In the genomic region with DNA sequence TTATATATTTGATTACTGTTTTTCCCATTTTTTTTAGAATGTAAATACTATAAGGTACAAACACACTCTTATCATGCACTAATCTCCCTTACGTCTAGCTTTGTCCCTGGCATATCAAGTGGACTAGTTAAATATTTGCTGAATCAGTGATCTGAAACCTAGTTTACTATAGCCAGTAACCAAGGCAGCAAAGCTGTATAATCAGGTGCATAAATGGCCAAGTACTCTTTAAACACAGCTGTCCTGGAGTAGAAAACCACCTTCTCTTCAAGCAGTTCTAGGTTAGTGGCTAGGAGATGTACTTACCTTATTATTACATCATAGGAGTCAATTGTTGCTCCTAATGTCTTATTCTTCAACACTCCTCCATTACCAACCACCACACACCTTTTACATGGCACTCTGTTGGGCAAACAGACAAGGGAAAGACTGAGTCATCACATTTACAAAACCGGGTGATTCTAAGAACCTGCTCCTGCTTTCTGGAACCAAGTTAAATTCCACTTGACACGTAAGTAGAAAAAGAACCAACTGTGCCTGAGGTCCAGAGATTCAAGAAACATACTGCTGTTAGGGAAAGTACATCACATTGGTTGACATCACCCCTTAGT, we compare ENCODE assay signal across 18 mouse cellular contexts. TPM values are rescaled to one million over a fixed set of nuclear protein-coding genes. Genes with fewer than 3 reads are reported as not detected.
A peak's percentile ranks its signal among the peaks of the same experiment; 100 is the strongest.
DNase-seq lines count a peak whose midpoint lies in the region; ATAC-seq and TF ChIP-seq lines count a peak whose summit lies in the region.
"Had no signal": no experiment of that assay in that cellular context is flagged by ENCODE, and none has a peak within 500 bp of the region (broad histone marks: within the 10 kb centered on the region; RNA-seq: fewer than 3 reads in every experiment).

No protein-coding gene starts in this region.

- no peaks in the 10 kb centered on the region for H3K9me3 ChIP-seq in liver, embryonic 15.5 days (replicated peaks)
- H3K9me3 ChIP-seq in intestine, postnatal 0 days (ENCODE audit: control insufficient read depth) = no peaks in the 10 kb centered on the region
- H3K9me3 ChIP-seq: limb, embryonic 15.5 days had no signal

- DNase-seq in kidney, adult 2 months = peak; percentile 66
- no peak for DNase-seq in kidney, postnatal 4 days
- no peak for DNase-seq in liver
- peak; percentile 21 for DNase-seq in adipocyte (ENCODE audit: low spot score)
- DNase-seq in cerebellum, adult 18-20 months = no peak
- DNase-seq: cerebellum, adult 11 months; cerebellum, postnatal 36 days; gastrocnemius, postnatal 25 days; right cerebral cortex, postnatal 25 days; thymus, postnatal 4 days had no signal

- peak overlapping the region; percentile 72 for H3K27ac ChIP-seq in kidney, adult 2 months (ENCODE audit: insufficient read depth, low read depth, low read length)
- peak overlapping the region; percentile 16; the same call in 1 of the 2 replicates for H3K27ac ChIP-seq in liver, embryonic 15.5 days (replicated peaks)
- peak overlapping the region; percentile 16; the same call in 1 of the 2 replicates for H3K27ac ChIP-seq in intestine, postnatal 0 days (ENCODE audit: low read depth, low read length)
- H3K27ac ChIP-seq: forebrain, embryonic 12.5 days; hindbrain, embryonic 14.5 days; limb, embryonic 15.5 days; midbrain, embryonic 12.5 days; neural tube, embryonic 13.5 days had no signal

- H3K4me2 ChIP-seq in liver, embryonic 15.5 days = no peak overlapping the region
- no peak overlapping the region for H3K4me2 ChIP-seq in intestine, postnatal 0 days (replicated peaks; ENCODE audit: low read depth)
- H3K4me2 ChIP-seq: forebrain, embryonic 12.5 days; hindbrain, embryonic 14.5 days; limb, embryonic 15.5 days; midbrain, embryonic 12.5 days; neural tube, embryonic 13.5 days had no signal

- peaks cover 10% of the 10 kb centered on the region; the same call in 1 of the 2 replicates for H3K36me3 ChIP-seq in kidney, adult 2 months (ENCODE audit: control insufficient read depth, insufficient read depth, low read length)
- H3K36me3 ChIP-seq in liver, embryonic 15.5 days (replicated peaks) = peaks cover 74% of the 10 kb centered on the region
- H3K36me3 ChIP-seq in intestine, postnatal 0 days (ENCODE audit: control insufficient read depth, insufficient read depth) = peaks cover 44% of the 10 kb centered on the region

- H3K9ac ChIP-seq in liver, embryonic 15.5 days = no peak overlapping the region
- no peak overlapping the region for H3K9ac ChIP-seq in intestine, postnatal 0 days (ENCODE audit: low read depth, low read length)
- H3K9ac ChIP-seq: forebrain, embryonic 12.5 days; hindbrain, embryonic 14.5 days; limb, embryonic 15.5 days; midbrain, embryonic 12.5 days; neural tube, embryonic 13.5 days had no signal

- 27% methylated on average over 3 of the region's 3 CpGs for WGBS in kidney, adult 2 months
- 68% methylated on average over 3 of the region's 3 CpGs for whole genome bisulfite sequencing in liver, embryonic 15.5 days (ENCODE audit: insufficient replicate concordance)
- 61% methylated on average over 3 of the region's 3 CpGs for WGBS in intestine, postnatal 0 days

- no peak overlapping the region for H3K4me3 ChIP-seq in kidney, adult 2 months (ENCODE audit: insufficient read depth, low read depth, low read length)
- no peak overlapping the region for H3K4me3 ChIP-seq in liver, embryonic 15.5 days (replicated peaks)
- no peak overlapping the region for H3K4me3 ChIP-seq in intestine, postnatal 0 days (ENCODE audit: low read depth, low read length)
- H3K4me3 ChIP-seq: forebrain, embryonic 12.5 days; limb, embryonic 15.5 days; midbrain, embryonic 12.5 days; neural tube, embryonic 13.5 days had no signal

- ATAC-seq in liver, embryonic 15.5 days (ENCODE audit: insufficient read depth) = no peak
- 0 out of 2 replicates have a peak, but pooled peaks have one; percentile 15 for ATAC-seq in intestine, postnatal 0 days
- ATAC-seq: CD4-positive, CD25-positive, alpha-beta regulatory T cell, adult 4 months had no signal

- TF ChIP-seq CTCF in kidney, adult 2 months (conservative IDR thresholded peaks at IDR 0.05; ENCODE audit: insufficient read depth, insufficient read length, low read depth, low read length) = no peak
- no peak for TF ChIP-seq CTCF in intestine, postnatal 0 days (IDR thresholded peaks at IDR 0.05; ENCODE audit: low read depth)

- H3K27me3 ChIP-seq in kidney, adult 2 months (replicated peaks; ENCODE audit: control insufficient read depth, insufficient read depth, low read length) = no peaks in the 10 kb centered on the region
- H3K27me3 ChIP-seq in liver, embryonic 15.5 days = no peaks in the 10 kb centered on the region
- no peaks in the 10 kb centered on the region for H3K27me3 ChIP-seq in intestine, postnatal 0 days (replicated peaks; ENCODE audit: control insufficient read depth, insufficient read depth, low read length)
- H3K27me3 ChIP-seq: forebrain, embryonic 12.5 days; limb, embryonic 15.5 days; midbrain, embryonic 12.5 days; neural tube, embryonic 13.5 days had no signal

- peaks cover 23% of the 10 kb centered on the region for H3K4me1 ChIP-seq in kidney, adult 2 months (ENCODE audit: control insufficient read depth, insufficient read depth, low read length)
- peaks cover 13% of the 10 kb centered on the region for H3K4me1 ChIP-seq in liver, embryonic 15.5 days (replicated peaks)
- peaks cover 1% of the 10 kb centered on the region; the same call in 1 of the 2 replicates for H3K4me1 ChIP-seq in intestine, postnatal 0 days (replicated peaks; ENCODE audit: control insufficient read depth, insufficient read depth, low read length)
- H3K4me1 ChIP-seq: forebrain, embryonic 12.5 days; limb, embryonic 15.5 days; midbrain, embryonic 12.5 days; neural tube, embryonic 13.5 days had no signal

- TF ChIP-seq POLR2A in kidney, adult 2 months (IDR thresholded peaks at IDR 0.05; ENCODE audit: low read depth, low read length) = no peak

RNA-seq across cellular contexts. Expression of a gene that starts 48.4 kb away (rescaled TPM):
- polyA plus RNA-seq in kidney, adult 2 months (2012; rRNA removed) = 32.5 and 36.6 TPM in 2 replicates
- polyA plus RNA-seq in liver, embryonic 15.5 days (2015; fragmentation: Nextera tagmentation; extraction: Ambion mirVana) = 25.7 and 26.7 TPM in 2 replicates
- polyA plus RNA-seq in intestine, postnatal 0 days (2015; fragmentation: Nextera tagmentation; extraction: Ambion mirVana) = 32.5 and 32.6 TPM in 2 replicates

Comparison
In these comparisons a context has a peak if more than half of its experiments do, and no peak if none do; other contexts are left out.
1. DNase-seq: peak in kidney, adult 2 months (single experiment) and adipocyte (single experiment); none in kidney, postnatal 4 days (0 of 2), liver (single experiment) and cerebellum, adult 18-20 months (0 of 2).
2. H3K27ac ChIP-seq: peak in every context shown above with its lines; median percentile 72 in kidney, adult 2 months; 16 in liver, embryonic 15.5 days; 16 in intestine, postnatal 0 days.